Mouse (Mus musculus): ENCODE measurements around the gene Ablim1.

DNA sequence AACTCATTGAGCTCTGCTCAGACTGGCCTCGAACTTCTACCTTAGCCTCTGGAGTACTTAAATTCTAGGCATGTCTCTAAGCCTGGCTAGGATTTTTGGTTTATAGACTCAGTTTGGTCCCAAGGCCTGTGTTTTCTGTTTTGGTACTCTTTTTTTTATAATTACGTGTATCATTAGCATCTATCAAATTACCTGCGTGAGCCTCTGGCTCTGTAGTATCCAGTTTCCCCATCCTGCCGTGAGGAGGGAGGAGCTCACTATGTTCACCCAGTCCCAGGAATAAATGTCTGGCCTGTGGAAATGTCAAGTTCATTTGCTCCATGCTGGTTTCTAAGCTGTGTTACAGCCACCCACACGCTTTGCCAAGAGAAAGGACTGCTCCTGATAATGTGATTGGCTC, 47.9 kb upstream of the Ablim1 start:
- TF ChIP-seq EP300 (IDR thresholded peaks at IDR 0.05; ENCODE audit: insufficient read depth, low read depth, low read length) = no peak
- no peak for TF ChIP-seq CTCF (IDR thresholded peaks at IDR 0.05)

Data from heart, adult 2 months (tissue).